Mouse (Mus musculus): ENCODE measurements at regions not wholly inside any gene's neighbourhood (a gene's known extent, or its start where the extent isn't known, plus 50 kb on each side); places are given as distances from the start of the nearest gene placed in this dataset.

- no peak for DNase-seq
- Histone ChIP-seq H3K36me3 (ENCODE audit: control insufficient read depth, insufficient read depth, low read length) (no peaks in the 10 kb centered on the region), H3K4me2 (ENCODE audit: low read length) (no peak overlapping the region), H3K27ac (replicated peaks; ENCODE audit: low read depth, low read length) (no peak overlapping the region), H3K9me3 (ENCODE audit: control insufficient read depth, low read length) (no peaks in the 10 kb centered on the region), H3K4me3 (replicated peaks; ENCODE audit: low read depth, low read length) (no peak overlapping the region), H3K4me1 (ENCODE audit: control insufficient read depth, insufficient read depth, low read length) (no peaks in the 10 kb centered on the region), H3K9ac (replicated peaks; ENCODE audit: low read length) (no peak overlapping the region), H3K27me3 (ENCODE audit: control insufficient read depth, insufficient read depth, low read length) (no peaks in the 10 kb centered on the region)
- WGBS, result 90% methylated on average over 4 of the region's 4 CpGs
- ATAC-seq (ENCODE audit: low FRiP score, low TSS enrichment), result no peak
Observed at GRCm38 (mm10) chr9:23977574-23977973, 120.2 kb upstream of the Npsr1 start.

DNA sequence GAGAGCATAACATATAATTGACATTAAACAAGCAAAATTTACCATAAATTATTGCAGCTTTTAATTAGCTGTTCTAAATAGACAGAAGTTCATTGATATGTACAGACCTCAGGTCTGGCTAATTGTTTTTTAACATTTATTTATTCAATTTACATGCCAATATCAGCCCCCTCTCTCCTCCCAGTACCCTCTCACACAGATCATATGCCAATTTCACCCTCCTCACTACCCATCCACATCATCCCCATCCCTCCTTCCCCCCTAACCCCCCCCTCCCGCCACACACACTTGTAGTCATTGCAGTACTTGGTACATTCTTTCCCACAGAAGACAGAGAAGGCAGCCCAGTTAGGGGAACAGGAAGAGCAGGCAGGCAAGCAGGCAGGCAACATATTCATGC lies 91.4 kb upstream of the Npsr1 start:
- H3K9ac ChIP-seq (replicated peaks; ENCODE audit: low read length), result no peak overlapping the region
- H3K4me2 ChIP-seq (ENCODE audit: low read length), result no peak overlapping the region
- no peak overlapping the region for H3K27ac ChIP-seq (replicated peaks; ENCODE audit: low read depth, low read length)
- no peaks in the 10 kb centered on the region for H3K4me1 ChIP-seq (ENCODE audit: control insufficient read depth, insufficient read depth, low read length)
- no peaks in the 10 kb centered on the region for H3K9me3 ChIP-seq (ENCODE audit: control insufficient read depth, low read length)
- no peaks in the 10 kb centered on the region for H3K27me3 ChIP-seq (ENCODE audit: control insufficient read depth, insufficient read depth, low read length)
- 78% methylated on average over 1 of the region's 1 CpGs for WGBS
- no peak for DNase-seq
- no peak for ATAC-seq (ENCODE audit: low FRiP score, low TSS enrichment)
- H3K36me3 ChIP-seq (ENCODE audit: control insufficient read depth, insufficient read depth, low read length), result no peaks in the 10 kb centered on the region
- H3K4me3 ChIP-seq (replicated peaks; ENCODE audit: low read depth, low read length), result no peak overlapping the region

GRCm38 (mm10) chr9:24038274-24038673 lies 59.5 kb upstream of the Npsr1 start:
- Histone ChIP-seq H3K27ac (replicated peaks; ENCODE audit: low read depth, low read length) (no peak overlapping the region), H3K9ac (replicated peaks; ENCODE audit: low read length) (no peak overlapping the region), H3K4me3 (replicated peaks; ENCODE audit: low read depth, low read length) (no peak overlapping the region), H3K4me1 (ENCODE audit: control insufficient read depth, insufficient read depth, low read length) (no peaks in the 10 kb centered on the region), H3K9me3 (ENCODE audit: control insufficient read depth, low read length) (no peaks in the 10 kb centered on the region), H3K36me3 (ENCODE audit: control insufficient read depth, insufficient read depth, low read length) (no peaks in the 10 kb centered on the region), H3K4me2 (ENCODE audit: low read length) (no peak overlapping the region), H3K27me3 (ENCODE audit: control insufficient read depth, insufficient read depth, low read length) (no peaks in the 10 kb centered on the region)
- no peak for ATAC-seq (ENCODE audit: low FRiP score, low TSS enrichment)
- 73% methylated on average over 4 of the region's 4 CpGs for WGBS
- DNase-seq, result no peak

Data from midbrain, embryonic 14.5 days (tissue).